Mouse (Mus musculus) heart, embryonic 11.5 days (tissue): ENCODE results near the gene Cerk. TPM values are rescaled to one million over a fixed set of nuclear protein-coding genes. Genes with fewer than 3 reads are reported as not detected.

ENCODE experiments used
- ATAC-seq: fragments of 200-750 bp; cut with Nextera tagmentation; replicated peaks from 2 replicates; pipeline ENCODE4 v1.8.0; 2017; ENCODE audit warnings: moderate library complexity; ENCODE audit not compliant: insufficient number of reproducible peaks, low FRiP score, low TSS enrichment
- H3K27ac ChIP-seq: fragments of 300-500 bp; sonication (generic); 2 replicates; pipeline ENCODE4 v1.5.1; 2014; ENCODE audit warnings: mild to moderate bottlenecking, low read depth, low read length
- H3K27me3 ChIP-seq: fragments of 300-500 bp; sonication (generic); 2 replicates; pipeline ENCODE4 v1.6.1; 2014; ENCODE audit warnings: mild to moderate bottlenecking, low read length, mixed read lengths; ENCODE audit not compliant: control insufficient read depth, insufficient read depth
- H3K36me3 ChIP-seq: fragments of 300-500 bp; sonication (generic); 2 replicates; pipeline ENCODE4 v1.6.1; 2014; ENCODE audit warnings: mild to moderate bottlenecking, low read length, moderate library complexity, mixed read lengths; ENCODE audit not compliant: control insufficient read depth, insufficient read depth
- H3K4me1 ChIP-seq: fragments of 300-500 bp; sonication (generic); 2 replicates; pipeline ENCODE4 v1.6.1; 2014; ENCODE audit warnings: low read length; ENCODE audit not compliant: control insufficient read depth, insufficient read depth
- H3K4me2 ChIP-seq: fragments of 300-500 bp; sonication (generic); 2 replicates; pipeline ENCODE4 v1.6.1; 2014; ENCODE audit warnings: mild to moderate bottlenecking, moderate library complexity
- H3K4me3 ChIP-seq: fragments of 300-500 bp; sonication (generic); 2 replicates; pipeline ENCODE4 v1.5.1; 2014; ENCODE audit warnings: low read depth, low read length
- H3K9ac ChIP-seq: fragments of 300-500 bp; sonication (generic); 2 replicates; pipeline ENCODE4 v1.6.1; 2014; ENCODE audit warnings: mild to moderate bottlenecking, low read depth, low read length, moderate library complexity
- H3K9me3 ChIP-seq: fragments of 300-500 bp; sonication (generic); replicated peaks from 2 replicates; pipeline ENCODE4 v1.6.1; 2016; ENCODE audit warnings: low read length; ENCODE audit not compliant: control insufficient read depth
- WGBS: fragments of 180-500 bp; shearing (Covaris S2); extraction: QIAGEN DNeasy Blood & Tissue Kit; methylation state at CpG from one replicate; pipeline ENCODE4 v1.1.7; 2014; ENCODE audit not compliant: insufficient replicate concordance; 5-methylcytosine and 5-hydroxymethylcytosine counted together
- polyA plus RNA-seq: library from polyadenylated mRNA; unstranded; fragments of >200 nt; fragmentation: Nextera tagmentation; extraction: Ambion mirVana; gene quantifications from 2 replicates; pipeline ENCODE4 v1.2.1, GENCODE M21; 2014

The Cerk gene
- polyA plus RNA-seq, 1 experiment from 2014 or later, result 10.1 TPM

DNA sequence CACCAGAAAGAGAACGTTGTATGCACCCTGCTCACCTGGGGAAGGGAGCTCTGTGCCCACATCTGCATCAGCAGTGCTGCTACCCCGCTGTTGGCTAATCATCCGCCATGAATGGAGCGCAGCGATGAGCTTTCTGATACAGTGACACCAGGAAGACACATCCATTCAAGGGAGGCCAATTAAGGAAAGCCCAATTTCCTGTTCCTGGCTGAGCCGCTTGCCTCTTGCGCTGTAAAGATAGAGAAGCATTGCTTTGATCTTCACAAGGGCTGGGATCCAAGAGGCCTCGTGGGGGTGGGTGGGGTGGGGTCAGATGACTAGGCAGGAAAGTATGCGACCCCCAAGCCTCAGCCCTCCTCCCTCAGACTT is 72.6 kb downstream of the Cerk start:
- Histone ChIP-seq H3K27me3 (no peaks in the 10 kb centered on the region), H3K4me3 (no peak overlapping the region), H3K9ac (no peak overlapping the region), H3K36me3 (no peaks in the 10 kb centered on the region), H3K27ac (0 out of 2 replicates have a peak overlapping the region, but pooled peaks have one; percentile 55), H3K9me3 (no peaks in the 10 kb centered on the region), H3K4me2 (peak overlapping the region; percentile 6; the same call in 1 of the 2 replicates), H3K4me1 (peaks cover 63% of the 10 kb centered on the region)
- no peak for ATAC-seq
- 8% methylated on average over 9 of the region's 9 CpGs for WGBS

GRCm38 (mm10) chr15:86112707-86113341 is 73.1 kb downstream of the Cerk start:
- H3K9ac ChIP-seq, result no peak overlapping the region
- H3K4me3 ChIP-seq, result no peak overlapping the region
- H3K27ac ChIP-seq, result peak overlapping the region; percentile 55; the same call in 1 of the 2 replicates
- no peaks in the 10 kb centered on the region for H3K9me3 ChIP-seq
- no peaks in the 10 kb centered on the region for H3K27me3 ChIP-seq
- ATAC-seq, result no peak
- H3K4me1 ChIP-seq, result peaks cover 63% of the 10 kb centered on the region
- H3K36me3 ChIP-seq, result no peaks in the 10 kb centered on the region
- peak overlapping the region; percentile 9; the same call in 1 of the 2 replicates for H3K4me2 ChIP-seq
- WGBS, result 19% methylated on average over 10 of the region's 10 CpGs

DNA sequence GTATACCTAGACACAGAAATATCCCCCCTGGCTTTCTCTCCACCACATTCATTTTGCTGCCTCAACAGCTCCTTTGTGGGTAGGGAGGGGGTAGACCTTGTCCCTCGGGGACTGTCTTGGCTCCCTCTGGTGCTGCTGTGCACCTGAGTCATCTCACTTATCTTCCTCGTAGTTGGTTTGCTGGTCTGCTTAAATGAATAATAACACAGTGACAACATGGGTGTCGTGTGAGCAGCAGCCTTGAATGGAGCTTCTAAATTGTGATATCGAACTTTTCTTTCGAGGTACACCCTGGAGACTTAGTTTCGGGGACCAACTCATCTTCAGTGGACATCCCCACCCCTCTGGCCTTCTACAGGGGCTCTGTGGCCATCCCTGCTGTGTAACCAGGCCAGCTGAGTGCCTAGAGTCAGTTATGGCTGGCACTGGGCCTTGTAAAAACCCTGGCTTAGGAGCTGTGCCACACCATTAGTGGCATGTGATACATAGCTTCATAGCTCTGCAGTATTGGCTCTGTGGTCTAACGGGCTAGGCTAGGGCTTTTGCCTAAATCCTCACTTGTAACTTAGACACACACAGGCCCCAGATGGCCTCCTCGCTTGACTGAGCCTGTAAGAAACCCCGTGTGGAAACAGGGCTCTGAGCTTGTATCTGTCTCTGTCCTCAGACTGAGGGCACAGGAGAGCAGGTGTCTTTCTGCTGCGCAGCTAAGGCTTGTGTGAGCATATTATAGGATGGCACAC is 75.4 kb downstream of the Cerk start:
- 81% methylated on average over 10 of the region's 10 CpGs for WGBS
- no peaks in the 10 kb centered on the region for H3K9me3 ChIP-seq
- H3K4me1 ChIP-seq, result peaks cover 65% of the 10 kb centered on the region
- no peak overlapping the region for H3K4me3 ChIP-seq
- no peaks in the 10 kb centered on the region for H3K36me3 ChIP-seq
- H3K27ac ChIP-seq, result no peak overlapping the region
- no peak for ATAC-seq
- H3K9ac ChIP-seq, result 0 out of 2 replicates have a peak overlapping the region, but pooled peaks have one; percentile 8
- H3K27me3 ChIP-seq, result no peaks in the 10 kb centered on the region
- no peak overlapping the region for H3K4me2 ChIP-seq

- H3K36me3 ChIP-seq, result no peaks in the 10 kb centered on the region
- ATAC-seq, result no peak
- no peak overlapping the region for H3K4me3 ChIP-seq
- WGBS, result 67% methylated on average over 8 of the region's 8 CpGs
- peak overlapping the region; percentile 58 for H3K27ac ChIP-seq
- no peak overlapping the region for H3K9ac ChIP-seq
- no peaks in the 10 kb centered on the region for H3K27me3 ChIP-seq
- no peaks in the 10 kb centered on the region for H3K9me3 ChIP-seq
- peaks cover 73% of the 10 kb centered on the region for H3K4me1 ChIP-seq
- H3K4me2 ChIP-seq, result peak overlapping the region; percentile 17
These were observed 76.2 kb downstream of the Cerk start for GRCm38 (mm10) chr15:86109650-86110211.

- 44% methylated on average over 7 of the region's 7 CpGs for WGBS
- no peak for ATAC-seq
- Histone ChIP-seq H3K27ac (peak overlapping the region; percentile 58), H3K9ac (no peak overlapping the region), H3K27me3 (no peaks in the 10 kb centered on the region), H3K9me3 (no peaks in the 10 kb centered on the region), H3K4me1 (peaks cover 77% of the 10 kb centered on the region), H3K36me3 (no peaks in the 10 kb centered on the region), H3K4me3 (no peak overlapping the region), H3K4me2 (peak overlapping the region; percentile 17)
These were observed 76.7 kb downstream of the Cerk start for GRCm38 (mm10) chr15:86109245-86109644.

- 64% methylated on average over 11 of the region's 11 CpGs for WGBS
- H3K27ac ChIP-seq, result peak overlapping the region; percentile 7; the same call in 1 of the 2 replicates
- H3K4me2 ChIP-seq, result no peak overlapping the region
- no peaks in the 10 kb centered on the region for H3K27me3 ChIP-seq
- H3K9ac ChIP-seq, result no peak overlapping the region
- ATAC-seq, result peak; percentile 7; the same call in 1 of the 2 replicates
- H3K9me3 ChIP-seq, result no peaks in the 10 kb centered on the region
- H3K36me3 ChIP-seq, result no peaks in the 10 kb centered on the region
- peaks cover 69% of the 10 kb centered on the region for H3K4me1 ChIP-seq
- no peak overlapping the region for H3K4me3 ChIP-seq
These were observed 78.0 kb downstream of the Cerk start for GRCm38 (mm10) chr15:86107831-86108471.

DNA sequence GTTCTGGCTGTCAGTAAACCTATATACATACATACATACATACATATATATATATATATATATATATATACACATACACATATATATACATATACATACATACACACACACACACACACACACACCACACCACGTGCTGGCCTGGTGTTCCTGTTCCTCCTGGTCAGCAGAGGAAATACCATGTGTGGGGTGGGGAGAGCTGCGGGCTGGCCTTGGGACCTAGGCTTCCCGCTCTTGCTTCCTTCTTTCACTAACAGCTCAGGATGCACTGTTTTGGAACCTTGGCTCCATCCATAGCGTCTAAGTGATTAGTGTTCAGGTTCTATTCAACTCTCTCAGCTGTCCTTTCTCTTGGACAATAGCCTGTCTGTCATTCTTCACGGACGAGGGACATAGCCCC is 80.2 kb downstream of the Cerk start:
- Histone ChIP-seq H3K36me3 (no peaks in the 10 kb centered on the region), H3K9me3 (no peaks in the 10 kb centered on the region), H3K27me3 (no peaks in the 10 kb centered on the region), H3K4me3 (no peak overlapping the region), H3K27ac (peak overlapping the region; percentile 73; the same call in 1 of the 2 replicates), H3K9ac (no peak overlapping the region), H3K4me1 (peaks cover 59% of the 10 kb centered on the region), H3K4me2 (no peak overlapping the region)
- ATAC-seq, result no peak
- WGBS, result 67% methylated on average over 6 of the region's 6 CpGs

GRCm38 (mm10) chr15:86105345-86105697 is 80.6 kb downstream of the Cerk start:
- no peaks in the 10 kb centered on the region for H3K27me3 ChIP-seq
- no peak overlapping the region for H3K4me2 ChIP-seq
- H3K27ac ChIP-seq, result peak overlapping the region; percentile 73; the same call in 1 of the 2 replicates
- ATAC-seq, result peak; percentile 84
- H3K4me3 ChIP-seq, result no peak overlapping the region
- no peaks in the 10 kb centered on the region for H3K9me3 ChIP-seq
- peaks cover 56% of the 10 kb centered on the region for H3K4me1 ChIP-seq
- H3K9ac ChIP-seq, result no peak overlapping the region
- 40% methylated on average over 7 of the region's 7 CpGs for WGBS
- no peaks in the 10 kb centered on the region for H3K36me3 ChIP-seq
